Mouse (Mus musculus) embryonic fibroblast, embryonic 13.5 days (primary cell): ENCODE measurements around the gene Mest.

Experiments
- CTCF ChIP-seq: IDR thresholded peaks from 2 replicates; pipeline ENCODE4 v1.5.1; 2011; ENCODE audit warnings: mild to moderate bottlenecking, control low read depth, low read length, moderate library complexity, borderline replicate concordance; ENCODE audit not compliant: insufficient read depth
- POLR2A ChIP-seq: IDR thresholded peaks from 2 replicates; pipeline ENCODE4 v1.6.1; 2011; ENCODE audit warnings: low read depth, mild to moderate bottlenecking, control low read depth, low read length, moderate library complexity

DNA sequence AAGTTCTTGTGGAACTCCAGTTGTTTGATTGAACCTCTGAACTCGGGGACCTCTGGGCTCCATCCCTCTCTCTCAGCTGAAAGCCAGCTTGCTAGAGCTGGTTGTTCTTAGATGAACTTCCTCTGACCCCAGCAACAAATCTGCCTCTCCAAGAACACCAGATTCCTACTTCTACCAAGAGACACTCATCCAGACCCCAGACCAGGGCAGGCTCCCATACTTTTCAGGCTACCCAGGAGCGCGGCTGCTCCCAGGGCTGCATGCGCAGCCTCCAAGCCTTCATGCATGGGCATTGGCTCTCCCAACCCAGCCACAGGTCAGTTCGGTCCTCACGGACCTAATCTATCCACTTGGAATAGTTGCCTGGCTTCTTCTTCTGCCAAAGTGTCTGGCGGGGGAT is at the start of gene Mest:
- TF ChIP-seq CTCF (no peak), POLR2A (no peak)
